Mouse (Mus musculus) CH12.LX (cell line): ENCODE data around the gene Plekhh3.

ENCODE experiments used
- BHLHE40 ChIP-seq: IDR thresholded peaks from 2 replicates; pipeline ENCODE4 v1.6.1; 2011; ENCODE audit warnings: mild to moderate bottlenecking, low read depth, low read length, improper control_type of control experiment
- CHD1 ChIP-seq: IDR thresholded peaks from 2 replicates; pipeline ENCODE4 v1.6.1; 2012; ENCODE audit warnings: low read depth, low read length, improper control_type of control experiment, inconsistent platforms
- CHD2 ChIP-seq: IDR thresholded peaks from 2 replicates; pipeline ENCODE4 v1.6.1; 2011; ENCODE audit warnings: low read length, improper control_type of control experiment
- CTCF ChIP-seq, 2 experiments: IDR thresholded peaks in 1 of 2; conservative IDR thresholded peaks in 1 of 2; 2 replicates each; pipeline ENCODE4 v1.5.1; 2011 to 2012; ENCODE audit warnings: low read depth in 2 of 2, low read length in 2 of 2, improper control_type of control experiment in 1 of 2, inconsistent platforms in 1 of 2, mild to moderate bottlenecking in 1 of 2, moderate library complexity in 1 of 2
- EP300 ChIP-seq: IDR thresholded peaks from 2 replicates; pipeline ENCODE4 v1.6.1; 2011; ENCODE audit warnings: low read length, improper control_type of control experiment
- HCFC1 ChIP-seq: IDR thresholded peaks from 2 replicates; pipeline ENCODE4 v1.6.1; 2012; ENCODE audit warnings: low read depth, mild to moderate bottlenecking, inconsistent platforms, low read length, improper control_type of control experiment
- JUND ChIP-seq: conservative IDR thresholded peaks from 2 replicates; pipeline ENCODE4 v1.6.1; 2011; ENCODE audit warnings: low read depth, low read length, improper control_type of control experiment
- MAZ ChIP-seq: IDR thresholded peaks from 2 replicates; pipeline ENCODE4 v1.6.1; 2012; ENCODE audit warnings: low read depth, mild to moderate bottlenecking, inconsistent platforms, low read length, improper control_type of control experiment, moderate library complexity
- MXI1 ChIP-seq: IDR thresholded peaks from 2 replicates; pipeline ENCODE4 v1.6.1; 2011; ENCODE audit warnings: mild to moderate bottlenecking, low read depth, low read length, improper control_type of control experiment
- POLR2A ChIP-seq: IDR thresholded peaks from 2 replicates; pipeline ENCODE4 v1.6.1; 2011; ENCODE audit warnings: low read depth, mild to moderate bottlenecking, improper control_type of control experiment, low read length
- POLR2AphosphoS2 ChIP-seq: IDR thresholded peaks from 2 replicates; pipeline ENCODE4 v1.6.1; 2011; ENCODE audit warnings: low read depth, low read length, improper control_type of control experiment
- TCF12 ChIP-seq: IDR thresholded peaks from 2 replicates; pipeline ENCODE4 v1.6.1; 2014; ENCODE audit warnings: low read depth, mild to moderate bottlenecking, inconsistent platforms, low read length, improper control_type of control experiment
- USF2 ChIP-seq: conservative IDR thresholded peaks from 2 replicates; pipeline ENCODE4 v1.6.1; 2011; ENCODE audit warnings: low read depth, low read length, improper control_type of control experiment
- ZNF384 ChIP-seq: IDR thresholded peaks from 2 replicates; pipeline ENCODE4 v1.6.1; 2012; ENCODE audit warnings: low read depth, low read length, improper control_type of control experiment, inconsistent platforms

DNA sequence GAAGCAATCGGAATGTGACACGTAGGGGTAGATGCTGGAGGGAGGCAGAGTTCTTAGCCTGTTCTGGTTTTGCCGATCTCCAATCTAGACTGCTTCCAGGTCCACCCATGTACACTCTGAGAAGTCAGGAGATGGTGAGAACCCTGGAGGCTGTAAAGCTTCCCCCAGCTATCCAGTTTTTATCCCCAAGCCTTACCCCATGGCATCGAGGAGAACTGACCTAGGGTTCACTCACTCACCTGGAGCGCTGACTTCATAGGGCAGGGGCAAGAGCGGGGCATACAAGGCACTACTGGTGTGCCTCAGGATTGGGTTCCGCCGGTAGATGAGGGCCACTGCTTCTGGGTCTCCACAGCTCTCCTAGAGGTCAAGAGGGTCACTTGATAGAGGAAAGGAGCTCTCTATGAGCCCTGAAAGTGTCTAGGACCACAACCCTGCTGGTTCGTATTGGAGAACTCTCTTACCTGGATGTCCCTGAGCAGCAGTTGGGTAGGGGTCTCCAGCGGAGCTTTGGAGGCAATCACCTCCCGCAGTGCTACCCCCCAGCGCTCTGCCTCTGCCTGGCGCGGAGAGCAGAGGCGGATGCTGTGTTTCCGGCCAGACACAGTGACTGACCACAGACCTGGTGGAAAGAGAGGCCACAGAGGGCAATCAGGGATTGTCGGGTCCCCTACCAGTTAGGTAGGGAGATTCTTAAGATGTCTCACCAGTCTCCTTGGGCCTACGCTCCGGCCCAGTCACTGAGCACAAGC lies 3.8 kb downstream of the Plekhh3 start:
- TF ChIP-seq EP300 (no peak), MXI1 (no peak), CTCF (conservative IDR thresholded peaks at IDR 0.05 in 1 of 2, IDR thresholded peaks at IDR 0.05 in 1 of 2; ENCODE audit: low read depth in 2 of 2, low read length in 2 of 2) (no peak), CHD1 (no peak), TCF12 (no peak), POLR2A (no peak), ZNF384 (no peak), POLR2AphosphoS2 (no peak), HCFC1 (no peak), CHD2 (no peak), USF2 (no peak), BHLHE40 (no peak), MAZ (no peak), JUND (no peak)
